Mouse (Mus musculus): Measurements from ENCODE around the gene Ciao1. TPM values are rescaled to one million over a fixed set of nuclear protein-coding genes. Genes with fewer than 3 reads are reported as not detected.
"Not testable (repeated sequence)": the region's sequence is repeated elsewhere in the genome, so short reads cannot be mapped to it uniquely, and the experiment has no call there.

Ciao1 gene
- polyA plus RNA-seq, 1 experiment from 2014 or later: 72.2 TPM

DNA sequence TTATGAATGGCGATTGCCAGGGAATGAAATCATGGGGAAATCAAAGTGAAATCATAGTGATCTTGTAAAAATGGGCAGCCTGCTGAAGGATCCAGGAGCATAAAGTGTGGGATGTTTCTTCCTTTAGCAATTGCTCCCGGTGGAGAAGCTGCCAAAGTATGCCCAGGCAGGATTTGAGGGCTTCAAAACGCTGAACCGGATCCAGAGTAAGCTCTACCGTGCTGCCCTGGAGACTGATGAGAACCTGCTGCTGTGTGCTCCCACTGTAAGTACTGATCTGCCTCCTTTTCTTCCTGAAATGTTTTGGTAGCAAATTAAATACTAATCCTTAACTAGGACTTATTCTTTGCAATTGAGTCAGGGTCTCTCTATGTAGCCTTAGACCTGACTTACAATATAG lies 29.9 kb downstream of the Ciao1 start:
- 96% methylated on average over 5 of the region's 5 CpGs for WGBS
- Histone ChIP-seq H3K4me1 (ENCODE audit: control insufficient read depth, insufficient read depth, low read length) (no peaks in the 10 kb centered on the region), H3K27me3 (ENCODE audit: control insufficient read depth, insufficient read depth, low read length) (no peaks in the 10 kb centered on the region), H3K9ac (ENCODE audit: low read length) (no peak overlapping the region), H3K4me2 (ENCODE audit: low read depth) (no peak overlapping the region), H3K36me3 (ENCODE audit: control insufficient read depth, insufficient read depth, low read length) (peaks cover 41% of the 10 kb centered on the region), H3K9me3 (ENCODE audit: control insufficient read depth, low read length) (no peaks in the 10 kb centered on the region), H3K4me3 (ENCODE audit: low read depth, low read length) (no peak overlapping the region), H3K27ac (ENCODE audit: low read depth, low read length) (no peak overlapping the region)
- ATAC-seq (ENCODE audit: insufficient read depth, low FRiP score, low TSS enrichment) (no peak), DNase-seq (ENCODE audit: low spot score) (no peak)

DNA sequence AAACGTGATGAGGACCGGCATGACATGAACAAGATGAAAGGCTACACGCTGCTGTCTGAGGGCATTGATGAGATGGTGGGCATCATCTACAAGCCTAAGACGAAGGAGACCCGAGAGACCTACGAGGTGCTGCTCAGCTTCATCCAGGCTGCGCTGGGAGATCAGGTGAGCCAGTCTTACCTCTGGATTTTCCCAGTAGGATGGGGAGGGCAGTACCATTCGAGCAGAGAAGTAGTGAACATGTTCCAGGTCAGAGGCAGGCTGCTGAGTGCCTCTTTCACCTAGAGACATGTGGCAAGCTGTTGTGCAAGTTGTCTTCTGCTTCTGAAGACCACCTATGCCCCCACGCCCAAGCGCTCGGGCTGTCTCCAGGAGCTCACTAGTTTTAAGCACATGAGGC lies 36.9 kb downstream of the Ciao1 start:
- peaks cover 16% of the 10 kb centered on the region for H3K36me3 ChIP-seq (ENCODE audit: control insufficient read depth, insufficient read depth, low read length)
- no peak overlapping the region for H3K27ac ChIP-seq (ENCODE audit: low read depth, low read length)
- no peak overlapping the region for H3K9ac ChIP-seq (ENCODE audit: low read length)
- H3K4me3 ChIP-seq (ENCODE audit: low read depth, low read length): no peak overlapping the region
- no peak overlapping the region for H3K4me2 ChIP-seq (ENCODE audit: low read depth)
- ATAC-seq (ENCODE audit: insufficient read depth, low FRiP score, low TSS enrichment) (no peak), DNase-seq (ENCODE audit: low spot score) (no peak)
- peaks cover 7% of the 10 kb centered on the region; the same call in 1 of the 2 replicates for H3K4me1 ChIP-seq (ENCODE audit: control insufficient read depth, insufficient read depth, low read length)
- no peaks in the 10 kb centered on the region for H3K27me3 ChIP-seq (ENCODE audit: control insufficient read depth, insufficient read depth, low read length)
- no peaks in the 10 kb centered on the region for H3K9me3 ChIP-seq (ENCODE audit: control insufficient read depth, low read length)
- 94% methylated on average over 11 of the region's 11 CpGs for WGBS

DNA sequence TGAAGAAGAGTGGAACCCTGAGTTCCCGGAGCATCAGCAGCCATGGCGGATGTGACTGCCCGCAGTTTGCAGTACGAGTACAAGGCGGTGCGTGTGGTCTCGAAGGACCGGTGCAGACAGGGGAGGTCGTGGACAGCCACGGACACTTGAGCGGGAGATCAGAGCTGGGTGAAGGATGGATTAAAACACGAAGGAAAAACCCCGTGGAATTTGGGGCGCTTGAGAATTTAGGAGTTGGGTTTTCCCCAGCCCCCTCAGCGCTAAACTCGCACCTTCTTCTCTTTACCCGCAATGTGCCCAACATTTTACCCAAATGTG lies 39.2 kb downstream of the Ciao1 start:
- DNase-seq (ENCODE audit: low spot score) (no peak), ATAC-seq (ENCODE audit: insufficient read depth, low FRiP score, low TSS enrichment) (peak; percentile 76)
- peak overlapping the region; percentile 68 for H3K9ac ChIP-seq (ENCODE audit: low read length)
- H3K4me2 ChIP-seq (ENCODE audit: low read depth): peak overlapping the region; percentile 72
- H3K9me3 ChIP-seq (ENCODE audit: control insufficient read depth, low read length): no peaks in the 10 kb centered on the region
- H3K4me3 ChIP-seq (ENCODE audit: low read depth, low read length): peak overlapping the region; percentile 56
- under 1% methylated on average over 17 of the region's 17 CpGs for WGBS
- peaks cover 13% of the 10 kb centered on the region for H3K36me3 ChIP-seq (ENCODE audit: control insufficient read depth, insufficient read depth, low read length)
- H3K4me1 ChIP-seq (ENCODE audit: control insufficient read depth, insufficient read depth, low read length): peaks cover 7% of the 10 kb centered on the region; the same call in 1 of the 2 replicates
- no peak overlapping the region for H3K27ac ChIP-seq (ENCODE audit: low read depth, low read length)
- H3K27me3 ChIP-seq (ENCODE audit: control insufficient read depth, insufficient read depth, low read length): no peaks in the 10 kb centered on the region

DNA sequence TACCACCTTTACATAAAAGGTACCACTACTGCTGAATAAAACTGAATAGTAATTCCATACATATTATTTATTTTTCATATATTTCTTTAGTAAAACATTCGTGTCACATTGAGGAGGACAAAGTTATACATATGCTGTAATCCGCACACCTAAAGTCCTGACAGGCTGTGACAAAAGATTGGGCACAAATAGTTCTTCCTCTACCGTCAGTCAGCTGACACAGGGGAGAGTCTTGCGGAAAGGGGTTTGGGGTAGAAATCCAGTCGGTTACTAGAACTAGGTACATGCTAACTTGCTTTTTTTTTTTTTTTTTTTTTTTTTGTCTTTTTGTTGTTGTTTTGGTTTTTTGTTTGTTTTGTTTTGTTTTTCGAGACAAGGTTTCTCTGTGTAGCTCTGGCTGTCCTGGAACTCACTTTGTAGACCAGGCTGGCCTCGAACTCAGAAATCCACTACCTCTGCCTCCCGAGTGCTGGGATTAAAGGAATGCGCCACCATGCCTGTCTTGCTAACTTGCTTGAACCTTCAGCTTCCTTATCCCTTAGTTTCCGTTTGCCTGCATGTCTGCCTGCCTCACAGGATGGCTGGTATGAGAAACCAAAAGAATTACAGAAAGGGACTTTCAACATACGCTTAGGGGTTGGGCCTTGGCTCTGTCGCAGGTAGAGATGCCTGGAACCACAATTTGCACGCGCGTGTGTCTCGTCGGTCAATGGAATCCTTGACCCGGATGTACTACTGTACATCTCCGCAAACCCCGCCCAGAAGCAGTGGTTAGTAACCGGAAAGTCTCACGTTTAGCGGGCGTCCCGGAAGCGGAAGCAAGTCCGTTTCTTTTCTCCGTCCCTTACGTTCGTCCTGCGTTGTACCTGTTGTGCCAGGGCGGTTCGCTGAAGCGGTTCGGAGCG lies 39.8 kb downstream of the Ciao1 start, which contains the start of the genes 1810024B03Rik and Snrnp200:
Gene 1810024B03Rik (minus strand): TSS at position 734 of the 905 bp plus-strand sequence.
Gene Snrnp200 (plus strand): TSS at position 840 of the 905 bp plus-strand sequence.
- peak; percentile 98 for ATAC-seq (ENCODE audit: insufficient read depth, low FRiP score, low TSS enrichment)
- Histone ChIP-seq H3K9me3 (ENCODE audit: control insufficient read depth, low read length) (no peaks in the 10 kb centered on the region), H3K36me3 (ENCODE audit: control insufficient read depth, insufficient read depth, low read length) (peaks cover 13% of the 10 kb centered on the region), H3K4me1 (ENCODE audit: control insufficient read depth, insufficient read depth, low read length) (peaks cover 7% of the 10 kb centered on the region; the same call in 1 of the 2 replicates), H3K4me2 (ENCODE audit: low read depth) (peak within 1 kb of the TSS; percentile 72), H3K27me3 (ENCODE audit: control insufficient read depth, insufficient read depth, low read length) (no peaks in the 10 kb centered on the region), H3K4me3 (ENCODE audit: low read depth, low read length) (peak within 1 kb of the TSS; percentile 56), H3K9ac (ENCODE audit: low read length) (peak within 1 kb of the TSS; percentile 68), H3K27ac (ENCODE audit: low read depth, low read length) (no peak within 1 kb of the TSS)
- peak; percentile 95 for DNase-seq (ENCODE audit: low spot score)
- 12% methylated on average over 36 of the region's 36 CpGs for WGBS

DNA sequence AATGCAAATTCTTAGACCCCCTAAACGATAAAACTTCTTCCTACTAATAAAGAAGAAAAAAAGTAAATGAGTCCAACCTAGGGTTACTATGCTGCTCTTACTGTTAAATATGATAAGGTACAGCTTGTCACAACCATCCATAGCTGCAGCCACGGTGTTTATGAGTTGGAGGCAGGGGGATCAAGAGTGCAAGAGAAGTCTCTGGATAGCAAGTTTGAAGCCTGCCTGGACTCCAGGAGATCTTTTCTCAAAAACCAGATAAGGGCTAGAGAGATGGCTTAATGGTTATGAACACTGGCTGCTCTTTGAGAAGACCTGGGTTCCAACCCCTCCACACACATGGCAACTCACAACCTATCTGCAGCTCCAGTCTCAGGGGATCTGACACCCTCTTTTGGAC lies 40.7 kb downstream of the Ciao1 start:
- Histone ChIP-seq H3K4me1 (ENCODE audit: control insufficient read depth, insufficient read depth, low read length) (peaks cover 7% of the 10 kb centered on the region; the same call in 1 of the 2 replicates), H3K27ac (ENCODE audit: low read depth, low read length) (no peak overlapping the region), H3K4me3 (ENCODE audit: low read depth, low read length) (no peak overlapping the region), H3K36me3 (ENCODE audit: control insufficient read depth, insufficient read depth, low read length) (peaks cover 7% of the 10 kb centered on the region), H3K4me2 (ENCODE audit: low read depth) (no peak overlapping the region), H3K9ac (ENCODE audit: low read length) (no peak overlapping the region), H3K27me3 (ENCODE audit: control insufficient read depth, insufficient read depth, low read length) (no peaks in the 10 kb centered on the region), H3K9me3 (ENCODE audit: control insufficient read depth, low read length) (no peaks in the 10 kb centered on the region)
- 89% methylated on average over 2 of the region's 2 CpGs for WGBS
- DNase-seq (ENCODE audit: low spot score) (no peak), ATAC-seq (ENCODE audit: insufficient read depth, low FRiP score, low TSS enrichment) (no peak)

DNA sequence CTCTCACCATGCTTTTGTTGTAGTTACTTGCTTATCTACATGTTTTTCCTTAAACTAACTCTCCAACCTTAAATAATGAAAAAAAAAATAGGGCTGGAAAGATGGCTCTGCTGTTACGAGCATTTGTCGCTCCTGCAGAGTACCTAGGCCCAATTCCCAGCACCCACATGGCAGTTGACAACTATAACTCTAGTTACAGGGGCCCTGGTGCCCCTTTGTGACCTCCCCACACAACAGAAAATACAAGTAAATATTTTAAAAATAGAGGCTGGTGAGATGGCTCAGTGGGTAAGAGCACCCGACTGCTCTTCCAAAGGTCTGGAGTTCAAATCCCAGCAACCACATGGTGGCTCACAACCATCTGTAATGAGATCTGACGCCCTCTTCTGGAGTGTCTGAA lies 41.7 kb downstream of the Ciao1 start:
- not testable (repeated sequence) for H3K27ac ChIP-seq (ENCODE audit: low read depth, low read length); H3K4me2 ChIP-seq (ENCODE audit: low read depth); H3K36me3 ChIP-seq (ENCODE audit: control insufficient read depth, insufficient read depth, low read length); H3K4me1 ChIP-seq (ENCODE audit: control insufficient read depth, insufficient read depth, low read length); H3K4me3 ChIP-seq (ENCODE audit: low read depth, low read length); H3K9me3 ChIP-seq (ENCODE audit: control insufficient read depth, low read length); ATAC-seq (ENCODE audit: insufficient read depth, low FRiP score, low TSS enrichment); DNase-seq (ENCODE audit: low spot score); H3K9ac ChIP-seq (ENCODE audit: low read length); H3K27me3 ChIP-seq (ENCODE audit: control insufficient read depth, insufficient read depth, low read length)
- 94% methylated on average over 4 of the region's 4 CpGs for WGBS

DNA sequence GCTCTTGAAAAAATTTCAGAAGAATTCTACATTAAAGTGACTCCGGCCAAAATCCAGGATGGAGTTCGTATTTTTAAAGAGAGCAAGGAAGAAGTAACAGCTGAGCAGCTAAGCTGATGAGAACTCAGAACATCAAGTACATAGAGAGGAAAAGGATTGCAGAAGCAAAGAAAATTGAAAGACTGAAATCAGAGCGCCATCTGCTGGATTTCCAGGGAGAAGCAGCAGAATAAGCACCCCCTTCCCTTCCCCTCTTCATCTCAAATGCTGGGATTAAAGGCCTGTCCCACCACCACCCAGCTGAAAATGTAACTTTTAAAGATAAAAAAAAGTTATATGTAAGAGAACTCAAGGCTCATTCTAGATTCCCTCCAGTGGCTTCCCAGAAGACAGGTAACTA lies 42.7 kb downstream of the Ciao1 start:
- Histone ChIP-seq H3K27me3 (ENCODE audit: control insufficient read depth, insufficient read depth, low read length) (no peaks in the 10 kb centered on the region), H3K4me2 (ENCODE audit: low read depth) (no peak overlapping the region), H3K4me3 (ENCODE audit: low read depth, low read length) (no peak overlapping the region), H3K4me1 (ENCODE audit: control insufficient read depth, insufficient read depth, low read length) (peaks cover 7% of the 10 kb centered on the region; the same call in 1 of the 2 replicates), H3K9me3 (ENCODE audit: control insufficient read depth, low read length) (no peaks in the 10 kb centered on the region), H3K9ac (ENCODE audit: low read length) (no peak overlapping the region), H3K27ac (ENCODE audit: low read depth, low read length) (no peak overlapping the region), H3K36me3 (ENCODE audit: control insufficient read depth, insufficient read depth, low read length) (no peaks in the 10 kb centered on the region; the same call in 1 of the 2 replicates)
- 40% methylated on average over 3 of the region's 3 CpGs for WGBS
- ATAC-seq (ENCODE audit: insufficient read depth, low FRiP score, low TSS enrichment) (no peak), DNase-seq (ENCODE audit: low spot score) (peak; percentile 52)
